In genomic region chr14:51098300-51098699, GRCm38 (mm10) we compare ENCODE assay signal across 8 mouse cellular contexts. TPM values are rescaled to one million over a fixed set of nuclear protein-coding genes. Genes with fewer than 3 reads are reported as not detected.
DNase-seq lines count a peak whose midpoint lies in the region; TF ChIP-seq lines count a peak whose summit lies in the region.
"Not testable (repeated sequence)": the region's sequence is repeated elsewhere in the genome, so short reads cannot be mapped to it uniquely, and the experiment has no call there.
"Had no signal": no experiment of that assay in that cellular context is flagged by ENCODE, and none has a peak within 500 bp of the region (broad histone marks: within the 10 kb centered on the region; RNA-seq: fewer than 3 reads in every experiment).

No protein-coding gene starts in this region.

- peak; percentile 54 for DNase-seq in adipocyte (ENCODE audit: low spot score)
- DNase-seq in embryo, embryonic 10.5 days (ENCODE audit: low spot score): peak; percentile 76
- peak; percentile 79 to 87 for DNase-seq in heart, adult 18-20 months
- peak; percentile 91 for DNase-seq in kidney, adult 2 months
- peak; percentile 94 to 95 for DNase-seq in left cerebral cortex, postnatal 14 days (ENCODE audit: low spot score in 2 of 2)
- peak; percentile 31 for DNase-seq in midbrain, embryonic 10.5 days (ENCODE audit: low spot score)
- DNase-seq in right cerebral cortex, postnatal 36 days (ENCODE audit: low spot score in 2 of 2): peak; percentile 67 to 80

- H3K36me3 ChIP-seq in kidney, adult 2 months (ENCODE audit: control insufficient read depth, insufficient read depth, low read length); midbrain, embryonic 10.5 days: not testable (repeated sequence)

- H3K4me3 ChIP-seq in kidney, adult 2 months (ENCODE audit: insufficient read depth, low read depth, low read length); midbrain, embryonic 10.5 days: not testable (repeated sequence)

- H3K27me3 ChIP-seq in kidney, adult 2 months (replicated peaks; ENCODE audit: control insufficient read depth, insufficient read depth, low read length); midbrain, embryonic 10.5 days (ENCODE audit: low read depth, poor library complexity, severe bottlenecking): not testable (repeated sequence)

- not testable (repeated sequence) for H3K9me3 ChIP-seq in midbrain, embryonic 10.5 days (replicated peaks)

- not testable (repeated sequence) for TF ChIP-seq POLR2A in kidney, adult 2 months (IDR thresholded peaks at IDR 0.05; ENCODE audit: low read depth, low read length)

- intact Hi-C loops in left cerebral cortex, postnatal 14 days (cut with DNase I): loop anchor here (5.0 kb wide), 1 partner anchor 71 kb away; no protein-coding TSS in a partner anchor

- TF ChIP-seq CTCF in kidney, adult 2 months (conservative IDR thresholded peaks at IDR 0.05; ENCODE audit: insufficient read depth, insufficient read length, low read depth, low read length): peak; percentile 60

- H3K27ac ChIP-seq in kidney, adult 2 months (ENCODE audit: insufficient read depth, low read depth, low read length); midbrain, embryonic 10.5 days (replicated peaks): not testable (repeated sequence)

- 12% methylated on average over 1 of the region's 1 CpGs for WGBS in kidney, adult 2 months
- WGBS in midbrain, embryonic 10.5 days: 44% methylated on average over 1 of the region's 1 CpGs

- H3K4me1 ChIP-seq in kidney, adult 2 months (ENCODE audit: control insufficient read depth, insufficient read depth, low read length); midbrain, embryonic 10.5 days: not testable (repeated sequence)

RNA-seq across cellular contexts. Expression of gene Ang, which starts 7.3 kb away (rescaled TPM):
- total RNA-seq in heart, adult 18-20 months (2021): 1 to 10 TPM; 6.1 to 6.9 TPM
- 4.7 and 5.1 TPM in 2 replicates for polyA plus RNA-seq in kidney, adult 2 months (2012; rRNA removed)
- total RNA-seq in left cerebral cortex, postnatal 14 days (2021): 1 to 10 TPM; 2.9 to 4.1 TPM
- 1.7 and 2.2 TPM in 2 replicates for polyA plus RNA-seq in midbrain, embryonic 10.5 days (2016; fragmentation: Nextera tagmentation; extraction: Ambion mirVana)

RNA-seq across cellular contexts. Expression of gene Rnase4, which starts 7.4 kb away (rescaled TPM):
- 10 to 100 TPM; 43.0 to 46.9 TPM for total RNA-seq in heart, adult 18-20 months (2021)
- polyA plus RNA-seq in kidney, adult 2 months (2012; rRNA removed): 35.1 and 41.2 TPM in 2 replicates
- total RNA-seq in left cerebral cortex, postnatal 14 days (2021): 10 to 100 TPM; 19.0 to 20.1 TPM
- polyA plus RNA-seq in midbrain, embryonic 10.5 days (2016; fragmentation: Nextera tagmentation; extraction: Ambion mirVana): 8.2 and 9.5 TPM in 2 replicates

RNA-seq across cellular contexts. Expression of gene Eddm3b, which starts 15.9 kb away (rescaled TPM):
- total RNA-seq in heart, adult 18-20 months (2021): not detected
- 0.42 and 0.64 TPM in 2 replicates for polyA plus RNA-seq in kidney, adult 2 months (2012; rRNA removed)
- total RNA-seq in left cerebral cortex, postnatal 14 days (2021): not detected
- polyA plus RNA-seq in midbrain, embryonic 10.5 days (2016; fragmentation: Nextera tagmentation; extraction: Ambion mirVana): 0.16 TPM in 1 of 2 replicates, not detected in the other
- polyA plus RNA-seq: embryonic facial prominence, embryonic 13.5 days had no signal

RNA-seq across cellular contexts. Expression of gene Olfr750, which starts 24.1 kb away (rescaled TPM):
- total RNA-seq in heart, adult 18-20 months (2021): not detected
- polyA plus RNA-seq in kidney, adult 2 months (2012; rRNA removed): not detected in 2 replicates
- total RNA-seq in left cerebral cortex, postnatal 14 days (2021): not detected
- not detected in 2 replicates for polyA plus RNA-seq in midbrain, embryonic 10.5 days (2016; fragmentation: Nextera tagmentation; extraction: Ambion mirVana)
- polyA plus RNA-seq: embryonic facial prominence, embryonic 13.5 days had no signal

RNA-seq across cellular contexts. Expression of gene Rnase6, which starts 25.4 kb away (rescaled TPM):
- 1 to 10 TPM in 1 of 2 experiments, under 1 TPM in 1; 0.65 to 1.2 TPM for total RNA-seq in heart, adult 18-20 months (2021)
- 3.4 and 8.5 TPM in 2 replicates for polyA plus RNA-seq in kidney, adult 2 months (2012; rRNA removed)
- not detected for total RNA-seq in left cerebral cortex, postnatal 14 days (2021)
- polyA plus RNA-seq in midbrain, embryonic 10.5 days (2016; fragmentation: Nextera tagmentation; extraction: Ambion mirVana): 0.10 and 0.22 TPM in 2 replicates

Comparison
In these comparisons a context has a peak if more than half of its experiments do, and no peak if none do; other contexts are left out.
1. DNase-seq: peak in every context shown above with its lines; median percentile 94 in left cerebral cortex, postnatal 14 days; 91 in kidney, adult 2 months; 83 in heart, adult 18-20 months; 76 in embryo, embryonic 10.5 days; 74 in right cerebral cortex, postnatal 36 days; 54 in adipocyte; 31 in midbrain, embryonic 10.5 days.